Mouse (Mus musculus): ENCODE measurements around the gene Clk1.

- TF ChIP-seq EP300 (optimal IDR thresholded peaks at IDR 0.05) (no peak), CTCF (IDR thresholded peaks at IDR 0.05; ENCODE audit: low read depth) (peak; percentile 51)
These were observed 27.7 kb downstream of the Clk1 start for GRCm38 (mm10) chr1:58396179-58396578.
